Mouse (Mus musculus): ENCODE results near the gene Map3k15. TPM values are rescaled to one million over a fixed set of nuclear protein-coding genes. Genes with fewer than 3 reads are reported as not detected.

Gene Map3k15
- total RNA-seq (2021): under 1 TPM; 0.80 to 0.94 TPM

GRCm38 (mm10) chrX:159988002-159988960 lies at the start of gene Map3k15:
Map3k15 (plus strand) TSS chrX:159988433.
- intact Hi-C loops (cut with DNase I): loop anchor here (5.0 kb wide), 1 partner anchor 129 kb away; no protein-coding TSS in a partner anchor
- peak; percentile 6 to 33 for DNase-seq (ENCODE audit: low spot score in 2 of 2)

GRCm38 (mm10) chrX:159942569-159942968 lies 45.7 kb upstream of the Map3k15 start:
- DNase-seq (ENCODE audit: low spot score in 2 of 2): no peak
- intact Hi-C loops (cut with DNase I): no loop called here

GRCm38 (mm10) chrX:159943586-159943985 lies 44.6 kb upstream of the Map3k15 start:
- intact Hi-C loops (cut with DNase I): no loop called here
- no peak for DNase-seq (ENCODE audit: low spot score in 2 of 2)

GRCm38 (mm10) chrX:159953546-159954429 lies 34.4 kb upstream of the Map3k15 start:
- no peak for DNase-seq (ENCODE audit: low spot score in 2 of 2)
- intact Hi-C loops (cut with DNase I): no loop called here

GRCm38 (mm10) chrX:159954430-159954779 lies 33.8 kb upstream of the Map3k15 start:
- intact Hi-C loops (cut with DNase I): no loop called here
- no peak for DNase-seq (ENCODE audit: low spot score in 2 of 2)

DNA sequence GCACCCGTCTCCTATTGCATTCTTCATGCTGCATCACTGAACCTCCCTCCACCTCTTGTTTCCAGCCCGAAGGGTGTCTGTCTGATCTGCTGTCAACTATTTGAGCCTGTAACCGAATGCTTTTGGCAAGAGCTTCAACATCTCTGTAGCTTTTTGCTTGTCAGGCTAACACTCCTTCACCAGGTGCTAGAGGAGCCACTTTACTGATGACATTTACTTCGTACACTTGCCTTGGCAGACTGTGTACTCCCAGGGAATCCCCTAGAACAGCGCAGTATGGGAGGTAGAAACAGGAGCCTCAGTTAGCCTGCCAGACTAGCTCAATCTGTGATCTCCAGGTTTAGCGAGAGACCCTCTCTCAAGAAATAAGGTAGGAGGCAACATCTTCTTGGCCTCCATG lies 32.8 kb upstream of the Map3k15 start:
- intact Hi-C loops (cut with DNase I): no loop called here
- DNase-seq (ENCODE audit: low spot score in 2 of 2): no peak

DNA sequence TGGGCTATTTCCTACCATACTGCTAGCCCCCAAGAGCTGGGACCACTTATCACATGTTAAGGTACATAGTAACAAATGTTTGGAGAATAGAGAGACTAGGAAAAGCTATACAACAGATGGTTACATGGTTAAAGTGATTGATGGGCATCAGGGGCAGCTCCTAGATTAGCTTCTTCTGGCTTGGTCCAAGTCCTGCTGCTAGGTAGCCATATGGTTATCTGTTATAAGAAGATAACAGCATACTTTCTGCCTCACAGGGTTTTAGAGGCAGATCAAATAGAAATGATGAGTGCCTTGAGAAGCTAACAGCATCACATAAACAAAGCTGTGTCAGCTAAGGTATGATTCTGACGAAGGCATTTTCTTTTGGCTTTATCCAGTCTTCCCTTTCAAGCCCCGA lies 26.8 kb upstream of the Map3k15 start:
- intact Hi-C loops (cut with DNase I): loop anchor here (5.0 kb wide), 1 partner anchor 429 kb away; no protein-coding TSS in a partner anchor
- DNase-seq (ENCODE audit: low spot score in 2 of 2): no peak

DNA sequence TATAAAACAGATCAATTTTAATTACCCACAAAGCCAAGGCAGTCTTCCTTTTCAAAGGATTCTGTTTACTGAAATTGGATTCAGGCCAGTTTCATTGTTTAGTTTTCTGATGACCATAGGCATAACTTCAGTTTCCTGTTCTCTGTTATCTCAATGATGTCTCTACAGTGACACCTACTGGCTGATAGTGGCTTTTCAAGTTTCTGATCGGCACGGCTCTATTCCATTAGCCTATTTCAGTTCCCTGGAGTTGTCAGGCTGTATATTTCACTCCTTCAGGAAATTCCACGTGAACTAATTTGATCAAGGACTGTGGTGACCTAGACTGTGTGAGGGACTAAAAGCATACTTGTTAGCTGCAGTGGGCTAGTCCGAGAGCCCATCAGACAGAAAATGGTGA lies 25.0 kb upstream of the Map3k15 start:
- DNase-seq (ENCODE audit: low spot score in 2 of 2): peak; percentile 65 to 75
- intact Hi-C loops (cut with DNase I): loop anchor here (2.0 to 5.0 kb wide), 2 partner anchors 336 to 431 kb away; partner anchors contain the start of gene Sh3kbp1

DNA sequence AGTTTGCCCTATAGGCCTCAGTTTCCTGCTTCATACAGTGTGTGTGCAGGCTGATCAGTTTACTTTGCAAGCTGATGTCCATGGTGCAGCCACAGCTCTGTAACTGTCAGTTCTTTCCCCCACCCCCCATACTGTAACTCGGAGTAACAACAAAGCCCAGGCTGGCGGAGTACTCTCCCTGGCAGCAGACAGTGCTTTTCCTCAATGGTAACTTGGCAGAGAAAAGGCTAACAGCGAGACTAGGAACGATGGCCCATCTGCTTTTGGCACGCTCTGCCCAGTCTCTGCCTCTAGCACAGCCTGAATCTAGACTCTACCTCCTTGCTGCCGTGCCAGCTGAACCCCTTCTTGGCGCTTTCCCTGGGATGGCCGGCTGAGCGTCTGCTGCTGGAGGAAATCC lies 24.3 kb upstream of the Map3k15 start:
- peak in 1 of 2 experiments; percentile 8 for DNase-seq (ENCODE audit: low spot score in 2 of 2)
- intact Hi-C loops (cut with DNase I): loop anchor here (2.0 to 5.0 kb wide), 2 partner anchors 337 to 432 kb away; partner anchors contain the start of gene Sh3kbp1

DNA sequence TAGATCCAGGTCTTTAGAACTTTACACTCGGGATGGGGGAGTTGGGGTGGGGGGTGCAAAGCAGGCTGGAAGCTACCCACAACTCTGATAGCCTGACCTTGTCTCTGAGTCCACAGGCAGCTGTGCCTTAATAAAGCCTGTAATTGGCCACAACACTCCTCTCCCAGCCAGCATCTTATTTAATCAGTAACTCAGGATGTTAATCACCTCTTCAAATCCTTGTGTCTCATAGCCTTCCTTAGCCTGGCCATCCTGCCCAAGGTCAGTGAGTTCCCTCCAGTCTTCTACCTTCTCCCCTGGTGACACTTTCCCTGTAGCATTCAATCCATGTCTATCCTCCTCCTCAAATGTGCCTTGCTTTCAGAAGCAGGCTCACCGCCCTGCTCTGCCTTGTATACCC lies 19.2 kb upstream of the Map3k15 start:
- intact Hi-C loops (cut with DNase I): no loop called here
- DNase-seq (ENCODE audit: low spot score in 2 of 2): no peak

GRCm38 (mm10) chrX:159971091-159971779 lies 17.0 kb upstream of the Map3k15 start:
- DNase-seq (ENCODE audit: low spot score in 2 of 2): no peak
- intact Hi-C loops (cut with DNase I): loop anchor here (5.0 to 10.0 kb wide), 2 partner anchors 146 to 1064 kb away; no protein-coding TSS in a partner anchor

DNA sequence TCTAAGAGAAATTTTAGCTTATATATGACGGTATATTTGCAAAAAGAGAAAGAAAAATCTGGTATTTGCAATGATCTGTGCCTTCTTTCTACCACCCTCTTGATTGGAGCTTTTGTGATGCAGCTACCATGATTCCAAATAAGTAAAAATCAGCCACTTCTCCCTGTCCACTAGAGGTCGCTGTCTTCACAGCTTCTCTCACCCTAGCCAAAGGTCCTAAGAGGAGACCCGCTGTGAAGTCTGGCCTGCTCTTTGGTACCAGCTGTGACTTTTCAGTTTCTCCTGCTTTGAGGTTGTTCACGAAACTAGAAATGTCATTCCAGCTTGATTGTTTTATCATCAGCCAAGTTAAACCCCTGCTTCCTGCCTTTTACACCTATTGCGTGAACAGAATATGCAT lies 14.5 kb upstream of the Map3k15 start:
- intact Hi-C loops (cut with DNase I): loop anchor here (5.0 to 10.0 kb wide), 2 partner anchors 144 to 1061 kb away; no protein-coding TSS in a partner anchor
- peak; percentile 6 for DNase-seq (ENCODE audit: low spot score in 2 of 2)

DNA sequence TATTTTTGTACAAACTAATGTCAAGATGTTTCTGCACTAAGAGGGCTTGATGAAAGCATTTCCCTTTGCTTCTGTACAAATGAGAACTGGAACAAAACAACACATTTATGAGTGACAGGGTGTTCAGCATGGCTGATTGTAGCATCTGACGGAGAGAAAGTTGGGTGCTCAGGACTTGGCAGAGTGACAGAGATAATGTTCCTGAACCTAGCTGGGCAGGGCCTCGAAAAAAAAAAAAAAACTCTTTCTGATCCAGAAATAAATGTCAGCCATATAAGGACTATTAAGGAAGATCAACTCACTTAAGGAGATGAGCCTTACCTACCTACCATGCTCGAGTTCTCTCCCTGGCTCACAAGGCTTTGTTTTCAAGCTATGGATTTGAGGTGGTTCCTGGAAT lies 12.0 kb upstream of the Map3k15 start:
- intact Hi-C loops (cut with DNase I): loop anchor here (10.0 kb wide), 1 partner anchor 1059 kb away; no protein-coding TSS in a partner anchor
- DNase-seq (ENCODE audit: low spot score in 2 of 2): no peak

DNA sequence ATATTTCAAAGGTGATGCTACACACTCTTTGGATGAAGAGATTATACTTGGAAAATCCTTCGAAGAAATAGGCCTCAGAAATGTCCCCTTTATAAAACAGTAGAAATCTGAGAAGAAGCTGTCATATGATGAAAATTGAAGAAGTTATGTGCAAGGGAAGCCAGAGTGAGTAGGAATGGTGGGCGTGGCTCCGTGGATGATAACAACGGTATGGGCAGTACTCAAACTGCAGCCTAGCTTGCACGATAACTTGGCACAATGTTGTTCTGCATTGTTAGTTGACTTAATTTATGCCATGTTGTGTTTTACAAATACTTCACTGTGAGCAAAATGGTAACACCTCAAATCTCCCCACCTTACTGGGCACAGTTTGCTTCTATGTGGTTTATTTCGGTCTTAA lies 7.6 kb downstream of the Map3k15 start:
- intact Hi-C loops (cut with DNase I): no loop called here
- DNase-seq (ENCODE audit: low spot score in 2 of 2): no peak

DNA sequence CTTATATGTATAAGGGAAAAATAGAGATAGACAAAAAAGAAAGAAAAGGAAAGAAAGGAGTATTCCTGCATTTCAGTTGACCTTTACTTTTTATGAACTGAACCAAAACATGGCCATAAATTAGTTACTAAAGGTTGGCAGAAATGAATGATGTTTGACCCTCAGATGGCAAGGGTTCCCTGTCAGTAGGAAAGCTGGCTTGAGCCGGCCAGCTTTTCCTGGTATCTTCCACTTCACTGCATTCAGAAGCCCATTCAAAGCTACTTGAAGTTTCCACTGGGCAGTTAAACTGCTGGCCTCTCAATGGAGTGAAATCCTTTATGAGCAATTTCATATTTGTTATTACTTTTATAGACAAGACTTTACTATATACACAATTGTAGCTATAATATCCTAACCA lies 65.1 kb downstream of the Map3k15 start:
- intact Hi-C loops (cut with DNase I): no loop called here
- no peak for DNase-seq (ENCODE audit: low spot score in 2 of 2)

- DNase-seq (ENCODE audit: low spot score in 2 of 2): no peak
- intact Hi-C loops (cut with DNase I): no loop called here
These were observed 66.4 kb downstream of the Map3k15 start for GRCm38 (mm10) chrX:160054643-160055042.

- DNase-seq (ENCODE audit: low spot score in 2 of 2): no peak
- intact Hi-C loops (cut with DNase I): no loop called here
These were observed 103.7 kb downstream of the Map3k15 start for GRCm38 (mm10) chrX:160091973-160092372.

DNA sequence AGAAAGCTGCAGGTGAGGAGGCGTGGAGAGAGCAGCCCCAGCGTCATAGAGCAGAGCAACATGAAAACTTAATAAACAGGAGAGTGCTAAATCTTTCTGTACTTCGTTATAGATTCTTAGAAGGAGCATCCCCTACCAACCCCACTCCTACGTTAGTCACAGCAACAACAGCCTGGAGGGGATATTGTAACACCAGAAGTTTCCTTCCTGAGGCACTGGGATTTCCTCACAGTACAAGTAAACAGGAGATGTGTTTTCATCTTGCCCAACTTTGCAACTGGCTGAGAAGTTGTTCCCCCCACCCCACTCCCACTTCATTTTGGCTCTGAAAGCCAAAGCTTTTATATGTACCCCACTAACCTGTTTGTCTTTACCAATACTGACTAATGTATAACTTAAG lies 119.6 kb downstream of the Map3k15 start:
- intact Hi-C loops (cut with DNase I): no loop called here
- no peak for DNase-seq (ENCODE audit: low spot score in 2 of 2)

GRCm38 (mm10) chrX:160113777-160114176 lies 125.5 kb downstream of the Map3k15 start:
- intact Hi-C loops (cut with DNase I): loop anchor here (10.0 kb wide), 1 partner anchor 579 kb away; no protein-coding TSS in a partner anchor
- DNase-seq (ENCODE audit: low spot score in 2 of 2): no peak
